Mouse (Mus musculus) adrenal gland, postnatal 25 days (tissue): ENCODE results near the gene Gm21972. TPM values are rescaled to one million over a fixed set of nuclear protein-coding genes. Genes with fewer than 3 reads are reported as not detected.
A peak's percentile ranks its signal among the peaks of the same experiment; 100 is the strongest.

Experiments
- DNase-seq: peaks from one replicate; pipeline ENCODE4 v3.0.0; 2021; ENCODE audit warnings: mixed read lengths
- long read RNA-seq: library from polyadenylated mRNA; stranded (forward); transcript quantifications from one replicate; pipeline ENCODE4 v2.0.0, GENCODE M21; 2021
- total RNA-seq: library from RNA; stranded (reverse); gene quantifications from 2 replicates; pipeline ENCODE4 v1.2.3, GENCODE M21; 2021

Gene Gm21972
- total RNA-seq, result 1.5 and 4.6 TPM in 2 replicates
- long read RNA-seq, result 0 reads

DNA sequence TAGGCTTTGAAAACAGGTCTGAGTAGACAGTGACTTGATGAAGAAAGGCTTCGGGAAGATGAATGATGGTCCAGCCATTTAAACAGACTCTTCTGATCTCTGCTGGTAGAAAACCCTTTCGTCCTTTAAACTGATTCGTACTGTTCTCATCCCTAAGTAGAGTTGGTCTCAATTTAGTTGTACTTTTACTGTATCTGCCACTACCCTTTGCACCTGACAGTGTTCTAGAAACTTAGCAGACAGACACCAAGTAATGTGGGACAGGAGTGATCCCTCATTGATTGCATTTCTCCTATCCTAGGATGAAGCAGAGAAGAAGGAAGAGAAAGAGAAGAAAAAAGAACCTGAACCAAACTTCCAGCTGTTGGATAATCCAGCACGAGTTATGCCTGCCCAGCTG is at the start of gene Gm21972:
Gene Gm21972 (plus strand): TSS at position 301 of the 400 bp plus-strand sequence.
- DNase-seq, result no peak

DNA sequence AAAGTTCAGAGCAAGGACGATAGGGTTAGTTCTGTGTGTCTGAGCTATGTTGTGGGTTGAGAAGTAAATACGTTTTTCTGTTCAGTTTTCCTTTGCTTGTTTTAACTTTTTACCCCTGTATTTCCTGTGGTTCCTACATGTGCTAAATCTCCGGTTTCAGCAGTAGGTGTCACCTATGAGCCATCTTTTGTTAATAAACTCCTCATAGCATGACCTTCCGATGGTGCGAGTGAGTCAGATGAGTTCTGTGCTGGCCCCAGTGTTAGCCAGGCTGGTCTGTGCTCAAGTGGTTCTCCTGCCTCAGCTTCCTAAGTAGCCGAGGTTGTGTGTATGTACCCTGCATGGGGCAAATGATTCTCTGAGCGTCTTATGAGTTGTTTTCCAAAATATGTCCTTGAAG is 39.0 kb upstream of the Gm21972 start:
- DNase-seq, result no peak

DNA sequence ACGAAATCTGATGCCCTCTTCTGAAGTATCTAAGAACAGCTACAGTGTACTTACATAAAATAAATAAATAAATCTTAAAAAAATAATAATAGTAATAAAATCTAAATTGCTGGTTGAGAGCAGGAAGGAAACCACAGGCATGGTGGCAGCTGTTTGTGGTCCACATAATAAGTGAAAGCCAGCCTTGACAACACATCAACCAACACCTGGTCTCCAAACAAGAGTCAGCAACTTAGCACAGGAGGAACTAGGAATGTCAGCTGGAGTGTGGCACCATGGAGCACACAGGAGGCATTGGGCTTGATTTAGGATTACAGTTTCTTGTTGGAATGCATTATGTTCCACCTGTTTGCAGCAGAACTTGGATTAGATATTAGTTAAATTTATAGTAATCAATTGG is 28.4 kb upstream of the Gm21972 start:
- DNase-seq, result no peak

DNA sequence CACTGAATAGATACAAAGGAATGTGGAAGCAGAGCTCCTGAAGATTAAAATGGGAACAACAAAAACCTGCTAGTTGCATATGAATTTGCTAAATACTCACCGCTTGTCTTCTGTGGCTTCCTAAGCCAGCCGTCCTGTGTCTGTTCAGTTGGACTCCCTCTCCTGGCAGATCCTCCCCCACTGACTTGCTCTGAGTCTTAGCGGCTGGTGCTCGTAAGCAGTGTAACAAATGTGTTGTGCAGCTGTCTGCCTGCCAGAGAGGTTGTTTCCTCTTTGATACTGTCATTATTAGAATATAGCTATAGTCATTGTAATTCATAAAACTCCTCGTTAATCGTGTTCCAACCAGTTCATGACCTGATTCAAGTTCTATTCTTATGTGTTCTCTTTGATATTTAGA is 21.7 kb upstream of the Gm21972 start, which contains the start of gene Htr2b:
Gene Htr2b (minus strand): TSS at position 192 of the 400 bp plus-strand sequence.
- DNase-seq, result peak; percentile 8

DNA sequence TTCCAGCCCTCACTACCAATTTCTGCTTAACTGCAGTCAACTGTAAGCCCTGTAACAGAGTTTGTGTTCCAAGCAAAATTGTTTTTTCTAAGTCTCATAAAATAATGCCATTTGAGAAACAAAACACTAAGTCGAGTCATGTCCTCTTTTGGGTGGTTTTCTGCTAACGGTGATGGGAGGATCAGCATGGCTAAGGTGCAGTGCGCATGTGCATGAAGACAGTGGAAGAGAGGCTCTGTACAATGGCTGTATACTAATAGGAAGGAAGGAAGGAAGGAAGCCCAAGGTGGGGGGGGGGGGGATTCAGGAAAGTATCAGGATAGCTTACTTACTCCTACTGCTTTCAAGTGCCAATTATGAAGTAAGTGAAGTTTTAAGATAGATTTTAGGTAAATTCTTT is 19.3 kb upstream of the Gm21972 start:
- DNase-seq, result no peak

DNA sequence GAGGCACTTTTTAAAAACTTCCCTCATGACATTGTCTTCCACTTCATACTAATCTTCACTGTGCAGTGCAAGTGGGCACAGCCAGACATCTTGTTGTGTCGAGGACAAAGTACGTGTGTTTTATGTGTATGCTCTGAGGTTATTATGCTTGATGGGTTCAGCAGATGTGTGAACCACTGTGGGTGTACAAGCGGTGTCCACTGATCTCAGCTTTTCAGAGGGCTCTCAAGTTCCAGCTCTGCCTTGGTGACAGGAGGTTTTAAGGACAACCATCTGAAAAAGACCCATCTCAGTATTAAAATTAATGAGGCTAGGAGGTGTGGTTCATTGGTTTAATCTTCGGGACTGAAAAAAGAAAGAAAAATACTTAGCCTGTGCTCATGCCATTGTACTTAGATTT is 13.9 kb upstream of the Gm21972 start:
- no peak for DNase-seq

DNA sequence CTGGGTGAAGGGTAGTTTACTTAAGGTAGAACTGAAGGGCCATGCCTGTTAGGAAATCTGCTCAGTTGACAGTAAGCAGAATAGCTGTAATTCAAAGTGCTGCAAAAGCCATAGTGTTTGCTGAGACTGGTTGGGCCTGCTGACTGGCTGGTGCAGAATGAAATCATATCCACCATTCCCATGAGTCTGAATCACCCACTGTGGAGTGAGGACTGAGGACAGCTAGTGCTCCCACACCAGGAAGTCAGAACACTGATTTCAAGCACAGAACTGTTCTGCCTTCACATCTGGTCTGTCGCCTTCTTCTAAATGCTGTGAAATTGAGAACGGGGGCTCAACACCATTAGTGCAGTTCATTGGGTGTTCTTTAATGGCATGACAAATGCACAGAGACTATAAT is 7.4 kb upstream of the Gm21972 start:
- DNase-seq, result no peak

DNA sequence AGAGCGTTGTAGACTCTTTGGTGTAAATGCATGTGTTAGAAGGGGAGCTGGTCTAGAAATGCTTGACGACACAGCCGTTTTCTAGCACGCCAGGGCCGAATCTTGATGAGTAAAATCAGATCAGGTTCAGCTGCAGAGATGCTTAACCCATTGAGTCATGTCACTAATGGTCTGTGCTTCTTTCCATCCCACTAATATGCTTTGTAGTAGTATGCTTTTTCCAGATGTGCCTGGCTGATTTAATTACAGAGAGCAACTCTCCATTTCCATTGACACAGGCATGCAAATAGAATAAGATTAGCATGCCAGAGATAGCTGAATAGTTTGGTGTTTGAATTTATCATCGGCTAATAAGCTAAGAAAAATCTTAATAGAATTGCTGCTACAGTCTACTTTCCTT is 1.9 kb downstream of the Gm21972 start:
- DNase-seq, result no peak

DNA sequence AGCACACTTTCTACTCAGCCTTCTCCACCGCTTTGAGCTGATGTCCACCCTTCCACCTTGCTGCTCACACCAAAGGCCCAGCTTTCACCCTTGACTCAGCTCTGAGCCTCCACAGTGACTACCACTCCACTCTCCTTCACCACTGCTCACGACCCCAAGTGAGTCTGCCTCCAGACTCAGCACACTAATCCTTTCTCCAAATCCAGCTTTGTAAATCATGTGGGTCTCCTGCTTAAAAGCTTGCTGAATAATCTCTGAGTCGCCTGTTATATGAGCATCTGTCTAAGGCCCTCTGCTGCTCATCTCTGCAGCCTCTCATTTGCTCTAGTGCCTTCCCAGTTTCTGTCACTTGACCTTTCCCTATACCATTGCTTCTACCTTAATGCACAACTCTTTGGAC is 7.6 kb downstream of the Gm21972 start:
- no peak for DNase-seq

DNA sequence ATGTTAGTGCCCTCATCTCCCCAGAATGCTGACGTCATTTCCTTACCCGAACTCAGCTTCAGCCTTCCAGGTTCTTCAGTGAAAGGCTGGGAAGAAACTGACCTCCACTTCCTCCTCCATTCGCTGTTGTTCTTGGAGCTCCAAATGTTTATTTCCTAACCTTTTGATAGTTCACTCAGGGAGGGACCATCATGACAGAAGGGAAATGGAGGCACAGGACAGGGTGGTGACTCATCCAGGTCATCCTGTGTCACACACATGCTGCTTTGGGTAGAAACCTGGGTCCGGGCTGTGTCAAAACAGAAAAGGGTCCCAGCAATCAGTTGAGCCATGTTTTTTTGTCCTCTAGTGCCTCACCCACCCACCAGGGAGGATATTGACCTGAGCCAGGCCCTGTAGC is 9.7 kb downstream of the Gm21972 start:
- DNase-seq, result no peak

DNA sequence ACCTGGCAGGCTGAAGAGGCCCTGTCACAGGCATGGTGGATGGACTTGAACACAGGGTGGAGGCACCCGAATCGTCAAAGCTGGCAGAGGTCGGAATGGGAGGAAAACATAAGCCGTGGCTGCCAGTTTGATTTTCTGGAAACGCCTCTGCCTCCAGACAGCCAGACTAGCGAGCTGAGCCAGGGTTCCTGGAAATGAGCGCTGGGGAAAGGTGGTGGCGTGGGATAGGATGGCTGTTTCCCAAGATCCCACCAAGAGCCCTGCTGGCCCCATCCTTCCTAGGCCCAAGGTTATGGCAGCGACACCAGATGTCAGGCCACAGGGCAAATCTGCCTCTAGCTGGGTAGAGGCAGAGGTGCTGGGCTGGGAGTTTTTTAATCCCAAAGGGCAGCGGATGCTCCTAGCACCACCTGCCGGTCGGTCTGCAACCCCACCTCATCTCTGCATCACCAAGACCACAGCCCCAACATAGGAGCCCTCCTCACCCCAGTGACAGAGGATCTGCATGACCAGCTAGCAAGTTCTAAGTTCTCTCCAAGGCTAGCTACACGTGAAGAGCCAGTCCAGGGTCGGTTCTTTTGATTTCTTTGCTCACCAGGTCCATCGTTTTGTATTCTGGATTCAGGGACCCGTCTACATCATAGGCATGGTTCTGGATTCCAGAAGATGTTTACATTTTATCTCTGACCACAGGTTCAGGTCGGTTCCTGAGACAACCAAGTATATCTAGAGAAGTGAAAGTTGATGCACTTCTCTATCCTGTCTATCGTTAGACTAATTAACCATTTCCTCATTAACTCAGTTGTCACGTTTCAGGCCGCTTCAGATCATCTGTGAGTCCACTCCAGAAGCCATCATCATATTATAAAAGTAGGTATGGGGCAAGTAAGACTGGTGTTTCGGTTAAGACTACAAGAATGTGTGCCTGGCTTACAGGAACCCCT is 10.8 kb downstream of the Gm21972 start:
- no peak for DNase-seq

DNA sequence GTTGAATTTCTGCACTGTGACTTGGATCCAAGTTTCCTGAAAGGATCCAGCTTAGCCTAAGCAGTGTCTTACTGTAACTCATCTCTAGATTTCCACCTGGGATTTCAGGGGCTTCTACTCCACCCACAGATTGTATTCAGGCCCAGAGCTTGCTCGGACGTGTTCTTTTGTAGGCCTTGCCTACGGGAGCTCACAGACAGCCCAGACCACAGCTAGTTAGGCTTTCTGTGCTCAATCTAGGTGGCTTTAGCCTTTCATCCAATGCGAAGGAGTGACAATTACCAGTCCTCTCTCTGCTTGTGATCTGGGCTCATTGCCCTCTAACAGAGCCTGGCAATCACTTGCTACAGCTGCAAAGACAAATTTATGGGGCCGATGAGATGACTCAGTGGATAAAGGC is 12.9 kb downstream of the Gm21972 start:
- no peak for DNase-seq

DNA sequence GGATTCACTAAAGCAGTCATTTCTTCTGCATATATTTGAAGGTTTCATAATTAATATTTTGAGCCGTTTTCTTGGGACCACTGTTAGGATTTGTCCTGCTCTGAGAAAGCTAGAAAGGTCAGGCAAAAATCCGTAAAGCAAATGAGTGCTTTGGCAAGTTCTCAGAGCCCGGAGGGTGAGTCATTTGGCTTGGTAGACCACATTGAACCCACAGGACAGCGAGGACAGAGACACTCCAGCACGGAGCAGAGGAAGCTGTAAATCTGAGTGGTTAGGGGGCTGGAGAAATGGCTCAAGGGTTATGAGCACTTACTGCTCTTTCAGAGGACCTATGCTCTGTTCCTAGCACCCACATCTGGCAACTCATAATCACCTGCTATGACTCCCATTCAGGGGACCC is 14.1 kb downstream of the Gm21972 start:
- DNase-seq, result peak; percentile 54

DNA sequence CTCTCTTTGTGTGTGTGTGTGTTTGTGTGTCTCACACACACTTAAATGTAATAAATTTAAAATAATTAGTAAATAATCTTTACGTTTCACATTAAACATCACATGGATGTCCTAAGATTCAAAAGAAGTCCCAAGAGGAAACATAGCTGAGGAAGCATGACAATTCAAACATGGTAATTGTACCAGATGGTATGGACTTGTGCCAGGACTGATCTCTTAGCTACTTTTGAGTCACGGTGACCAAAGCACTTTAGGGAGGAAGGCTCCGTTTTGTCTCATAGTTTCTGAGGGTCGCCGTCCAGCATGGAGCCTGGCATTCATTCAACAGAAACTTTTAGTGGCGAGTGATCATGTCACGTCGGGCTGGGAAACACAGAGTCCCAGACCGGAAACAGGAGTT is 14.7 kb downstream of the Gm21972 start:
- DNase-seq, result no peak

DNA sequence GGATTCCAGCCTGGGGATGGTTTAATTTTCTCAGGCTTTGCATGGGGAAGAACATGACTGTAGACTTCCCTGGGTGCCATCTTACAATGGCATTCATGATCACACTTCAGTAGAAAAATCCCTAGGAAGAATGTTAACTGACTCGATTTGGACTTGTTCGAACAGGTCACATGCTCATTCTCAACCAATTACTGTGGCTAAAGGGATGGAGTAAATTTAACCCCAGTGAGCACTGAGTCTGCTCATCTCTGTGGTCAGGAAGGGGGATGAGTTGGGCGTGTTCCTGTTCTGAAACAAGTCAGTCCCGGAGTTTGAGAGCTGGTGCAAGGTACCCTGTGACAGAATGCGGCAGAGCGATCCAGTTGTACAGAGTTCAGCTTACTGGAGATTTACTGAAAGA is 17.5 kb downstream of the Gm21972 start:
- no peak for DNase-seq

DNA sequence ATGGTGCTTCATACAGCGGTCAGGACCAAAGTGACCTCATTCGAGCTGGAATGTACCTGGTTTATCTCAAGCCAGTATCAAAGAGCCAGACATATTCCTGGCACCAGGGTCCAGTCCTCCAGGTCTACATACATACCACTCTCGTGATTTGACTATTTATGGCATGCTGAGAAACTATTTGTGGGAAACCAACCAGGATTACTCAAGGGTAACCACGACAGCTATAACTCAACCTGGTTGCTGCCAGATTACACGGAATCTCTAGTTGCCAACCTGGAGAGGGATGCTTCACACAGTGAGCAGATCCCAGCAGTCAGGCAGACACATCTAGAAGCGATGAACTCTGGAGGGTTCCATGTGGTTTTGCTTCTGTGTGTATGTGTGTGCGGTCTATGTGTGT is 17.9 kb downstream of the Gm21972 start:
- DNase-seq, result no peak

DNA sequence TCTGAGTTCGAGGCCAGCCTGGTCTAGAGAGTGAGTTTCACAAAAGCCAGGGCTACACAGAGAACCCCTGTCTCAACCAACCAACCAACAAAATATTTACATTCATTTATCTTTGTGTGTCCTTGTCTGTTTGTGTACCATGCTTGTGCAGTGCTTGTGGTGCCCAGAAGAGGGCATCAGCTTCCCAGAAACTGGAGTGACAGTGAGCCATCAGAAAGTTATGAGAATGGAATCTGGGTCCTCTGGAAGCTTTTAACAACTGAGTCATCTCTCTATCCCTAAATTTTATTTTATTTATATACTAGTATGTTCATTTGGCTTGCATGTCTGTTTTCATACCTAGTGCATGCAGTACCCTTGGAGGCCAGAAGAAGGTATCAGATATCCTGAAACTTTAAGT is 19.2 kb downstream of the Gm21972 start:
- DNase-seq, result no peak

DNA sequence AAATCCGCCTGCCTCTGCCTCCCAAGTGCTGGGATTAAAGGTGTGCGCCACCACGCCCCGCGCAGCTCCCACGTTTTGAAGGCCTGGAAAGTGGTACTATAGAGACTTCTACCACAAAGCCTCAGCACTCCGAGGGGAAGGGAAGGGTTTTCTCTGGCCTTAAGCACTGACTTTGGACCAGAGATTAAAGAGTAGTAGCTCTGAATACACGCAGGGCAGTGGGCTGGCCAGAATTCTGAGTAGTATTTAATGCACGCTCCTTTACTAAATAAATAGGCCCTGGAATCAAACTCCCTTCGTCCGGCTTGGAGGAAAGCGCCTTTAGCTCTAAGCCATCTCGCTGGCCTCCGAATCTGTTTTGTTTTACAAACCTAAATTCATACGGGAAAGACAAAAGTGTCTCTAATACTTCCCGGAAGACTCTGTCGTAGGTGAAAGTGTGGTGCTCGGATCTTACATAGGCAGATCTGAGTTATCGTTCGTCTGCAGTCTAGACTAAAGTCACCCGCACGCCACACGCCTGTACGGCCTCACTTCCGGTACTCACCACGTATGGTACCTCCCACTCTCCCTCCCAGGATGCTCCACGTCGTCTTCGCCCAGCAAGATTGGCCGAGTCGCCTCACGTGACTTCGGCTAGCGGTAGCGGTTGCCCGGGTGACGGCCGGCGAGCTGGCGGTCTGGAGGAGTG is 20.8 kb downstream of the Gm21972 start, which contains the start of gene Armc9:
Gene Armc9 (plus strand): TSS at position 648 of the 691 bp plus-strand sequence.
- peak; percentile 97 for DNase-seq

DNA sequence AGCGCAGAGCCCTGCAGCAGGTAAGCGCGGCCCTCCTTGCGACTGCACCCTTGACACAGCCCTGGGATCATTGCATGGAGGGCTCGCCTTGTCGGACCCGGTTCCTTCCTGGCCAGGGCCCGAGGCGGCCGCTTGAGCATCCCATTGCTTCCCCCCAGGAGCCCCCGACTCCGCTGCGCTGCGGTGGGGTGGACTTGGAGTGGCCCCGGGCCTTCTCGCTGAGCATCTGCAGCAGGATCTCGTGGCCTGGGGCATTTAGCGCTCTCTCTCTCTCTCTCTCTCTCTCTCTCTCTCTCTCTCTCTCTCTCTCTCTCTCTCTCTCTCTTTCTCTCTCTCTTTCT is 21.4 kb downstream of the Gm21972 start:
- no peak for DNase-seq

DNA sequence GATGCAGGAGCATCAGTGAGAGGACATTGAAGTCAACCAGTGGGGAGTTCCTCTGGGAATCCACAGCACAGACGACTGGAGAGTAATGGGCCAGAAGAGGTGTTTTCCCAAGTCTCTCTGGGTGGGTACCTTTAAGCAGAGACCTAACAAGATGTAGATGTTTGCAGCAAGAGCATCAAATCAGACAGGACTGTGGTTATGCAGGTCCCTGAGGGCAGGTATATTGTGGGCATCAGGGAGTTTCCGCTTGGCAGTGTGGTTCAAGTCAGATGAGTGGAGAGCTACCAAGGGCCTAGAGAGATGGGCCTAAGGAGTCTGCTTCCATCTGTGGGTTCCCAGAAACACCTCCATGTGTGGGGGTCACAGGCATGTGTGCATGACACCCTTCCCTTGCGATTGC is 22.6 kb downstream of the Gm21972 start:
- DNase-seq, result no peak

DNA sequence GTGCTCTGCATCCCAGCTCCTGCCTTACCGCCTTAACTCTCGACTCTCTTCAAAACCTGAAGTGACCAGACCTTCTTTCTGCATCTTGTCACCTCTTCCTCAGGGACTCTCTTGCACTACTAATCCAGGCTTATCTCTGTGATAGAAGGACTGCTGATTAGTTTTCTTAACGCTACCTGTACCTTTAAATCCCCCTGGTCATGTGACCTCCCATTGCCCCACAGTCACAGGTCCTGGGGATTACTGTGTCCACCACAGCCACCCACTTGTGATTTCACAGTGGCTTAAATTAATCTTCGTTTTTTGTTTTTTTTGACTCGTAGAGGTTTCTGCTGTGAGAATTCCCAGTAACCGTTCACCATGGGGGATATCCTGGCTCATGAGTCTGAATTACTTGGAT is 23.2 kb downstream of the Gm21972 start:
- no peak for DNase-seq

DNA sequence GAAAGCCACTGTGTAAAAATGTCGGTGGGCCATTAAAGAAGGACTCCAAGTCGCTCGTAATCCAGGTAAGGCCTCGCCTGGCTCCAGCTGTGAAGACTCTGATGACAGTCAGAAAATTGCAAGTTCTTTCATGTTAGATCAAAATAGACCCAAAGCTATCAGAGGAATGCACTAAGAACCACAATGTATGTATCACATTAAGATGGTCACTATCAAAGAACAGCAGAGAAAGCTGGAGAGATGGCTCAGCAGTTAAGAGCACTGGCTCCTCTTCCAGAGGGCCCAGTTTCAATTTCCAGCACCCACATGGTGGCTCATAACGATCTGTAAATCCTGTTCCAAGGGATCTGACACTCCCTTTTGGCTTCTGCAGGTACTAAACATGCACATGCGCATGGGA is 26.6 kb downstream of the Gm21972 start:
- DNase-seq, result no peak

DNA sequence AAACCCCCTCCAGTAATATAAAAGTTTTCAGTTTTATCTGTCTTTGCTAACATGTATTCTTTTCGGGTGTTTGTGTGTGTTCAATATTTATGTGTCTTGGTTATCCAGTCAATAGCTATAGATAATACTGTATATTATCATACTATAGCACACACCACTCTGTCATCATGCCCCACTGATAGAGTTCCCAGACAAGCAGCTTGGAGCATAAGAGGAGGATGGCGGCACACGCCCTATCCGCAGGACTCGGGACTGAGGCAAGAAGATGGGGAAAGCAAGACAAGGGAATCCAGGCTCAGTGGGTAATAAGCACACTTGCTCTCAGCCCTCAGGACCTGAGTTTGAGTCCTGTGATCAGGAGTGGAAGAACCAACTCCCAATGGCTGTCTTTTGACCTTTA is 27.0 kb downstream of the Gm21972 start:
- DNase-seq, result no peak

DNA sequence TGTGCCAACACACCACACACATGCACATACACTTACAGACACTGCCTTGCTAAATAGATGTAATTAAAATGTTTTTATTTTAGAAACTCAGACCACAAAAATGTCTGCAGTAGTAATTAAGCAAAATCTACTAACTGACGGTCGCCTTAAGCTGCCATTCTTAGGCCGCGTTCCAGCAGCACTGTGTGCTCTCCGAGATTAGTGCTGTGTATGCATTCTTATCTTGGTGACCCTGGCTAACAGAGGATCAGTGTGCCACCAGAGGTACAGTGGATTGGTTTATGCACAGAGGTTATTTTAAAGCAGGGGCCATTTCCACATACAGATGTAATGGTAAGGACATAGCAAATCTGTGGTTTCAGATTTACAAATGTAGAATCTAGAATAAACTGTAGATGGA is 27.6 kb downstream of the Gm21972 start:
- DNase-seq, result no peak
